Mouse (Mus musculus): Measurements from ENCODE around the gene Gli2. TPM values are rescaled to one million over a fixed set of nuclear protein-coding genes. Genes with fewer than 3 reads are reported as not detected.

Gli2 gene
- polyA plus RNA-seq, 1 experiment: 0.65 TPM

DNA sequence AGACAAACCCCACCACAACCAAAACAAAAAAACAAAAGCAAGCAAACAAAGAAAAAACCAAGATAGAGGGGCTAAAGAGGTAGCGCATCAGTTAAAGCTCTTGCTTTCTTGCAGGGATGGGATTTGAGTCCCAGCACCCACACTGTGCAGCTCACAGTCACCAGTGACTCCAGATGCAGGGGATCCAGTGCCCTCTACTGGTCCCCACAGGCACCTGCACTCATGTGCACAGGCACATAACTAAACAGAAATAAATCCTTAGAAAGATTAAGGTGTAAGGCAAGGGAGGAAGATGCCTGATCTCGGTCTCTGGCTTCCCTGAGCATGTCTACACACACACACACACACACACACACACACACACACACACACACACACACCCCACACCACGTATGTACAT, 83.4 kb downstream of the Gli2 start:
- Histone ChIP-seq H3ac (ENCODE audit: control insufficient read depth, insufficient read length) (no peak overlapping the region), H3K27me3 (ENCODE audit: control insufficient read depth, insufficient read depth, insufficient read length) (no peaks in the 10 kb centered on the region), H3K36me3 (ENCODE audit: control insufficient read depth, insufficient read depth) (no peaks in the 10 kb centered on the region), H3K79me2 (ENCODE audit: control insufficient read depth, insufficient read depth) (no peaks in the 10 kb centered on the region), H3K4me2 (ENCODE audit: low read depth) (no peak overlapping the region), H3K4me3 (no peak overlapping the region)
- TF ChIP-seq MAX (IDR thresholded peaks at IDR 0.05; ENCODE audit: low read depth): no peak
- TF ChIP-seq MYOG (IDR thresholded peaks at IDR 0.05; ENCODE audit: control insufficient read depth in 1 of 3, insufficient read depth in 1 of 3, insufficient read length in 2 of 3, low read depth in 2 of 3): no peak
- TF ChIP-seq POLR2AphosphoS2 (IDR thresholded peaks at IDR 0.05; ENCODE audit: insufficient read length, low read depth): no peak
- no peak for TF ChIP-seq E2F4 (IDR thresholded peaks at IDR 0.05; ENCODE audit: insufficient read depth)
- no peak for TF ChIP-seq SRF (IDR thresholded peaks at IDR 0.05; ENCODE audit: control insufficient read depth, insufficient read length, low read depth)

- H3K4me2 ChIP-seq (ENCODE audit: low read depth): no peak overlapping the region
- no peaks in the 10 kb centered on the region for H3K36me3 ChIP-seq (ENCODE audit: control insufficient read depth, insufficient read depth)
- no peak overlapping the region for H3K4me3 ChIP-seq
- no peak overlapping the region for H3ac ChIP-seq (ENCODE audit: control insufficient read depth, insufficient read length)
- no peaks in the 10 kb centered on the region for H3K79me2 ChIP-seq (ENCODE audit: control insufficient read depth, insufficient read depth)
- H3K27me3 ChIP-seq (ENCODE audit: control insufficient read depth, insufficient read depth, insufficient read length): no peaks in the 10 kb centered on the region
- no peak for TF ChIP-seq CEBPB (IDR thresholded peaks at IDR 0.05; ENCODE audit: insufficient read depth, poor library complexity, severe bottlenecking)
- no peak for TF ChIP-seq POLR2A (IDR thresholded peaks at IDR 0.05; ENCODE audit: insufficient read length, low read depth)
- no peak for TF ChIP-seq REST (IDR thresholded peaks at IDR 0.05; ENCODE audit: insufficient read depth, insufficient read length)
- TF ChIP-seq USF1 (IDR thresholded peaks at IDR 0.05; ENCODE audit: low read depth): no peak
- no peak for TF ChIP-seq TCF3 (IDR thresholded peaks at IDR 0.05; ENCODE audit: insufficient read length, low read depth)
- no peak for TF ChIP-seq POLR2AphosphoS2 (IDR thresholded peaks at IDR 0.05; ENCODE audit: insufficient read length, low read depth)
- no peak for TF ChIP-seq MYOD1 (IDR thresholded peaks at IDR 0.05; ENCODE audit: control insufficient read depth in 1 of 3, insufficient read length in 2 of 3, low read depth in 2 of 3)
- no peak for TF ChIP-seq SRF (IDR thresholded peaks at IDR 0.05; ENCODE audit: control insufficient read depth, insufficient read length, low read depth)
- no peak for TF ChIP-seq TCF12 (IDR thresholded peaks at IDR 0.05; ENCODE audit: insufficient read depth, poor library complexity, severe bottlenecking)
- TF ChIP-seq E2F4 (IDR thresholded peaks at IDR 0.05; ENCODE audit: insufficient read depth): no peak
- TF ChIP-seq MAX (IDR thresholded peaks at IDR 0.05; ENCODE audit: low read depth): no peak
- no peak for TF ChIP-seq MYOG (IDR thresholded peaks at IDR 0.05; ENCODE audit: control insufficient read depth in 1 of 3, insufficient read depth in 1 of 3, insufficient read length in 2 of 3, low read depth in 2 of 3)
Observed at GRCm38 (mm10) chr1:118969409-118969808, 84.0 kb downstream of the Gli2 start.

DNA sequence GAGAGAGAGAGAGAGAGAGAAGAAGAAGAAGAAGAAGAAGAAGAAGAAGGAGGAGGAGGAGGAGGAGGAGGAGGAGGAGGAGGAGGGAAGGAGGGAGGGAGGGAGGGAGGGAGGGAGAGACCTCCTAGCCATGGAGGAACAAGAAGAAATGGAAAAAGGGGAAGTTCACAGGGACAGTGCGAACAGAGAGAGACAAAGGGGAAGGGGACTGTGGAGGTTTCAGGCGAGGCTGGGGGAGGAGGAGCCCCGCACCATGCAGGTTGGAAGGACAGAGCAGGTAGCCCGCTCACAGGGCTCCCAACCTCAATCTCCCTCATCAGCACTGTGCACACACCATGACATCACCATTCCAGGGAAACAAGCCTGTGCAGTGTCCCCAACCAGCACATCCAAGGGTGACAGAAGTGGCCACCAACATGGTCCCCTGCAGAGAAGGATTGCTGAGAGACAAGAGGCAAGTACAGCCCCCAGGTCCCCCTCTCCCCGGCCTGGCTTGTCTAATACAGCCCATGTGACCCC, 84.7 kb downstream of the Gli2 start:
- Histone ChIP-seq H3K4me3 (no peak overlapping the region), H3K27me3 (ENCODE audit: control insufficient read depth, insufficient read depth, insufficient read length) (no peaks in the 10 kb centered on the region), H3ac (ENCODE audit: control insufficient read depth, insufficient read length) (no peak overlapping the region), H3K4me2 (ENCODE audit: low read depth) (no peak overlapping the region), H3K36me3 (ENCODE audit: control insufficient read depth, insufficient read depth) (no peaks in the 10 kb centered on the region), H3K79me2 (ENCODE audit: control insufficient read depth, insufficient read depth) (no peaks in the 10 kb centered on the region)
- TF ChIP-seq REST (IDR thresholded peaks at IDR 0.05; ENCODE audit: insufficient read depth, insufficient read length): no peak
- no peak for TF ChIP-seq USF1 (IDR thresholded peaks at IDR 0.05; ENCODE audit: low read depth)
- TF ChIP-seq POLR2A (IDR thresholded peaks at IDR 0.05; ENCODE audit: insufficient read length, low read depth): no peak
- no peak for TF ChIP-seq TCF3 (IDR thresholded peaks at IDR 0.05; ENCODE audit: insufficient read length, low read depth)
- no peak for TF ChIP-seq E2F4 (IDR thresholded peaks at IDR 0.05; ENCODE audit: insufficient read depth)
- TF ChIP-seq MYOD1 (IDR thresholded peaks at IDR 0.05; ENCODE audit: control insufficient read depth in 1 of 3, insufficient read length in 2 of 3, low read depth in 2 of 3): no peak
- no peak for TF ChIP-seq CEBPB (IDR thresholded peaks at IDR 0.05; ENCODE audit: insufficient read depth, poor library complexity, severe bottlenecking)
- no peak for TF ChIP-seq TCF12 (IDR thresholded peaks at IDR 0.05; ENCODE audit: insufficient read depth, poor library complexity, severe bottlenecking)
- no peak for TF ChIP-seq MAX (IDR thresholded peaks at IDR 0.05; ENCODE audit: low read depth)

- H3K79me2 ChIP-seq (ENCODE audit: control insufficient read depth, insufficient read depth): no peaks in the 10 kb centered on the region
- no peaks in the 10 kb centered on the region for H3K27me3 ChIP-seq (ENCODE audit: control insufficient read depth, insufficient read depth, insufficient read length)
- no peaks in the 10 kb centered on the region for H3K36me3 ChIP-seq (ENCODE audit: control insufficient read depth, insufficient read depth)
- H3K4me2 ChIP-seq (ENCODE audit: low read depth): no peak overlapping the region
- no peak overlapping the region for H3K4me3 ChIP-seq
- no peak overlapping the region for H3ac ChIP-seq (ENCODE audit: control insufficient read depth, insufficient read length)
- no peak for TF ChIP-seq TCF3 (IDR thresholded peaks at IDR 0.05; ENCODE audit: insufficient read length, low read depth)
- no peak for TF ChIP-seq E2F4 (IDR thresholded peaks at IDR 0.05; ENCODE audit: insufficient read depth)
- TF ChIP-seq CEBPB (IDR thresholded peaks at IDR 0.05; ENCODE audit: insufficient read depth, poor library complexity, severe bottlenecking): no peak
- no peak for TF ChIP-seq REST (IDR thresholded peaks at IDR 0.05; ENCODE audit: insufficient read depth, insufficient read length)
- TF ChIP-seq MYOG (IDR thresholded peaks at IDR 0.05; ENCODE audit: control insufficient read depth in 1 of 3, insufficient read depth in 1 of 3, insufficient read length in 2 of 3, low read depth in 2 of 3): no peak
- TF ChIP-seq MYOD1 (IDR thresholded peaks at IDR 0.05; ENCODE audit: control insufficient read depth in 1 of 3, insufficient read length in 2 of 3, low read depth in 2 of 3): no peak
- TF ChIP-seq MAX (IDR thresholded peaks at IDR 0.05; ENCODE audit: low read depth): no peak
- TF ChIP-seq USF1 (IDR thresholded peaks at IDR 0.05; ENCODE audit: low read depth): no peak
- no peak for TF ChIP-seq TCF12 (IDR thresholded peaks at IDR 0.05; ENCODE audit: insufficient read depth, poor library complexity, severe bottlenecking)
- no peak for TF ChIP-seq POLR2AphosphoS2 (IDR thresholded peaks at IDR 0.05; ENCODE audit: insufficient read length, low read depth)
- TF ChIP-seq SRF (IDR thresholded peaks at IDR 0.05; ENCODE audit: control insufficient read depth, insufficient read length, low read depth): no peak
Observed at GRCm38 (mm10) chr1:118967976-118968375, 85.4 kb downstream of the Gli2 start.

- TF ChIP-seq TCF3 (IDR thresholded peaks at IDR 0.05; ENCODE audit: insufficient read length, low read depth) (no peak), MYOD1 (IDR thresholded peaks at IDR 0.05; ENCODE audit: control insufficient read depth in 1 of 3, insufficient read length in 2 of 3, low read depth in 2 of 3) (no peak), CEBPB (IDR thresholded peaks at IDR 0.05; ENCODE audit: insufficient read depth, poor library complexity, severe bottlenecking) (no peak), REST (IDR thresholded peaks at IDR 0.05; ENCODE audit: insufficient read depth, insufficient read length) (no peak), MAX (IDR thresholded peaks at IDR 0.05; ENCODE audit: low read depth) (no peak)
Observed at GRCm38 (mm10) chr1:118967281-118967680, 86.1 kb downstream of the Gli2 start.

More at GRCm38 (mm10) chr1:118967281-118967680, 86.1 kb downstream of the Gli2 start:
- Histone ChIP-seq H3K4me3 (no peak overlapping the region), H3K79me2 (ENCODE audit: control insufficient read depth, insufficient read depth) (no peaks in the 10 kb centered on the region), H3K4me2 (ENCODE audit: low read depth) (no peak overlapping the region), H3K36me3 (ENCODE audit: control insufficient read depth, insufficient read depth) (no peaks in the 10 kb centered on the region), H3K27me3 (ENCODE audit: control insufficient read depth, insufficient read depth, insufficient read length) (no peaks in the 10 kb centered on the region), H3ac (ENCODE audit: control insufficient read depth, insufficient read length) (no peak overlapping the region)

Data from myocyte (in vitro differentiated cells).